Mouse (Mus musculus): Measurements from ENCODE around the gene Gm28048.

Gm28048 gene

GRCm38 (mm10) chr11:22838361-22838760 is 143.5 kb downstream of the Gm28048 start:
- no peak for DNase-seq (ENCODE audit: low read depth)

- DNase-seq (ENCODE audit: low read depth), result no peak
These were observed 145.6 kb downstream of the Gm28048 start for GRCm38 (mm10) chr11:22836269-22836668.

- no peak for DNase-seq (ENCODE audit: low read depth)
These were observed 149.3 kb downstream of the Gm28048 start for GRCm38 (mm10) chr11:22832600-22832999.

GRCm38 (mm10) chr11:22831916-22832315 is 150.0 kb downstream of the Gm28048 start:
- DNase-seq (ENCODE audit: low read depth), result no peak

GRCm38 (mm10) chr11:22830684-22831083 is 151.2 kb downstream of the Gm28048 start:
- no peak for DNase-seq (ENCODE audit: low read depth)

GRCm38 (mm10) chr11:22830179-22830611 is 151.7 kb downstream of the Gm28048 start:
- no peak for DNase-seq (ENCODE audit: low read depth)

- DNase-seq (ENCODE audit: low read depth), result no peak
These were observed 152.8 kb downstream of the Gm28048 start for GRCm38 (mm10) chr11:22828988-22829632.

- DNase-seq (ENCODE audit: low read depth), result no peak
These were observed 154.3 kb downstream of the Gm28048 start for GRCm38 (mm10) chr11:22827514-22828080.

GRCm38 (mm10) chr11:22826665-22827064 is 155.2 kb downstream of the Gm28048 start:
- DNase-seq (ENCODE audit: low read depth), result no peak

- DNase-seq (ENCODE audit: low read depth), result no peak
These were observed 155.8 kb downstream of the Gm28048 start for GRCm38 (mm10) chr11:22826051-22826450.

- no peak for DNase-seq (ENCODE audit: low read depth)
These were observed 156.3 kb downstream of the Gm28048 start for GRCm38 (mm10) chr11:22825548-22825947.

GRCm38 (mm10) chr11:22824049-22824705 is 157.7 kb downstream of the Gm28048 start:
- no peak for DNase-seq (ENCODE audit: low read depth)

GRCm38 (mm10) chr11:22821243-22821642 is 160.6 kb downstream of the Gm28048 start:
- no peak for DNase-seq (ENCODE audit: low read depth)

- DNase-seq (ENCODE audit: low read depth), result no peak
These were observed 163.5 kb downstream of the Gm28048 start for GRCm38 (mm10) chr11:22818371-22818770.

GRCm38 (mm10) chr11:22815877-22816276 is 166.0 kb downstream of the Gm28048 start:
- DNase-seq (ENCODE audit: low read depth), result no peak

- DNase-seq (ENCODE audit: low read depth), result no peak
These were observed 166.7 kb downstream of the Gm28048 start for GRCm38 (mm10) chr11:22815143-22815542.

GRCm38 (mm10) chr11:22813921-22814704 is 167.8 kb downstream of the Gm28048 start:
- DNase-seq (ENCODE audit: low read depth), result peak; percentile 76

- DNase-seq (ENCODE audit: low read depth), result no peak
These were observed 168.5 kb downstream of the Gm28048 start for GRCm38 (mm10) chr11:22813427-22813826.

- no peak for DNase-seq (ENCODE audit: low read depth)
These were observed 170.5 kb downstream of the Gm28048 start for GRCm38 (mm10) chr11:22811413-22811812.

GRCm38 (mm10) chr11:22809465-22810096 is 172.3 kb downstream of the Gm28048 start:
- no peak for DNase-seq (ENCODE audit: low read depth)

- DNase-seq (ENCODE audit: low read depth), result no peak
These were observed 173.8 kb downstream of the Gm28048 start for GRCm38 (mm10) chr11:22808040-22808439.

GRCm38 (mm10) chr11:22805171-22805570 is 176.7 kb downstream of the Gm28048 start:
- DNase-seq (ENCODE audit: low read depth), result no peak
